Mouse (Mus musculus): ENCODE measurements around the gene Klhl7. TPM values are rescaled to one million over a fixed set of nuclear protein-coding genes. Genes with fewer than 3 reads are reported as not detected.

Klhl7 gene
- total and polyA plus RNA-seq, 3 experiments = 7.4 to 48.9 (median 47.7) TPM

DNA sequence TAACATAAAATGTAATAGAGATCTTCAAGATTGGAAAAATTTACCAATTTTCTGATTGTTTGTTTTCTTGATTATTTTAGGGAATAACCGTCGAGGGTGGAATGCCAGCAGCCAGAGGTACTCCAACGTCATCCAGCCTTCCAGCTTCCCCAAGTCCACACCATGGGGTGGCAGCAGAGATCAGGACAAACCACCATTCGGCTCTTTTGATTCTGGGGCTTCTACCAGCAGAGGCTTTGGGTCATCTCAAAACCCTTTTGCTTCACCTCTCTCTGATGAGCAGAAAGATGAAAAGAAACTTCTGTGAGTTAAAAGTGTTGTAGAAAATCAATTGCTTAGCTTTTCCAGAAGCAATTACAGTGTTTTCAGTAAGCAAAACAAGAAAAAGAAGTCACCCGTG lies 66.9 kb downstream of the Klhl7 start:
- no peak overlapping the region for H3K9ac ChIP-seq (ENCODE audit: low read depth, low read length)
- H3K79me2 ChIP-seq (replicated peaks; ENCODE audit: control insufficient read depth, insufficient read depth, low read length) = no peaks in the 10 kb centered on the region
- H3K4me3 ChIP-seq = no peak overlapping the region
- H3K27ac ChIP-seq = no peak overlapping the region
- 55% methylated on average over 5 of the region's 5 CpGs for WGBS
- TF ChIP-seq EP300 (IDR thresholded peaks at IDR 0.05; ENCODE audit: insufficient read depth, low read depth, low read length) (no peak), CTCF (IDR thresholded peaks at IDR 0.05) (peak; percentile 58)
- H3K4me1 ChIP-seq (ENCODE audit: control insufficient read depth, insufficient read depth, low read length) = peaks cover 4% of the 10 kb centered on the region
- intact Hi-C loops (cut with DNase I) = loop anchor here (5.0 kb wide), 1 partner anchor 305 kb away; no protein-coding TSS in a partner anchor
- H3K27me3 ChIP-seq (ENCODE audit: control insufficient read depth, insufficient read depth, low read length) = no peaks in the 10 kb centered on the region
- no peaks in the 10 kb centered on the region for H3K36me3 ChIP-seq (ENCODE audit: control insufficient read depth, insufficient read depth, low read length)
- no peak for DNase-seq

DNA sequence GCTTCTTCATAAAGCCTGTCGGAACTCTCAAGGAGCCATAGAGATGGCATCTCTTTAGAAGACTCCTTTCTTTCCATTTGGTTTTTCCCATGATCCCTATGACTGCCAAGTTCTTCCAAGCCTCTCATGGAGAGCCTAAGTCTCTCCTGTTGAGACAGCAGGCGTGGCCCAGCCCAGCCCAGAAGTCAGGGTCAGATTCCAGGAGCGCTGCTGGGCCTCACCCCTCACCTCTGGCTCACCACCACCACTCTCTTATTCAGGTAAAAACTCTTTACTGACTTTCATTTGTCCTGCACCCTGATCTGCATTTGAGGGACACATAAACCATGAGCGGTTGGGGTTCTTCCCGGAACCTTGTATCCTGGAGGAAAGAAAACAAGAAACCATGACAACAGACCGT lies 69.5 kb downstream of the Klhl7 start:
- no peak for DNase-seq
- no peaks in the 10 kb centered on the region for H3K79me2 ChIP-seq (replicated peaks; ENCODE audit: control insufficient read depth, insufficient read depth, low read length)
- no peaks in the 10 kb centered on the region for H3K36me3 ChIP-seq (ENCODE audit: control insufficient read depth, insufficient read depth, low read length)
- intact Hi-C loops (cut with DNase I) = loop anchor here (5.0 kb wide), 1 partner anchor 302 kb away; no protein-coding TSS in a partner anchor
- no peak overlapping the region for H3K9ac ChIP-seq (ENCODE audit: low read depth, low read length)
- H3K4me3 ChIP-seq = no peak overlapping the region
- peaks cover 2% of the 10 kb centered on the region; the same call in 1 of the 2 replicates for H3K4me1 ChIP-seq (ENCODE audit: control insufficient read depth, insufficient read depth, low read length)
- 91% methylated on average over 6 of the region's 6 CpGs for WGBS
- H3K27ac ChIP-seq = no peak overlapping the region
- no peaks in the 10 kb centered on the region for H3K27me3 ChIP-seq (ENCODE audit: control insufficient read depth, insufficient read depth, low read length)
- TF ChIP-seq EP300 (IDR thresholded peaks at IDR 0.05; ENCODE audit: insufficient read depth, low read depth, low read length) = no peak
- no peak for TF ChIP-seq CTCF (IDR thresholded peaks at IDR 0.05)
- no peak for TF ChIP-seq POLR2A (IDR thresholded peaks at IDR 0.05; ENCODE audit: insufficient read depth, low read depth, low read length)

- H3K9ac ChIP-seq (ENCODE audit: low read depth, low read length) = no peak overlapping the region
- no peaks in the 10 kb centered on the region for H3K4me1 ChIP-seq (ENCODE audit: control insufficient read depth, insufficient read depth, low read length)
- H3K27me3 ChIP-seq (ENCODE audit: control insufficient read depth, insufficient read depth, low read length) = no peaks in the 10 kb centered on the region
- no peak for TF ChIP-seq POLR2A (IDR thresholded peaks at IDR 0.05; ENCODE audit: insufficient read depth, low read depth, low read length)
- no peak for TF ChIP-seq CTCF (IDR thresholded peaks at IDR 0.05)
- no peak for TF ChIP-seq EP300 (IDR thresholded peaks at IDR 0.05; ENCODE audit: insufficient read depth, low read depth, low read length)
- no peak overlapping the region for H3K4me3 ChIP-seq
- no peaks in the 10 kb centered on the region for H3K36me3 ChIP-seq (ENCODE audit: control insufficient read depth, insufficient read depth, low read length)
- no peak for DNase-seq
- H3K27ac ChIP-seq = no peak overlapping the region
- intact Hi-C loops (cut with DNase I) = no loop called here
- H3K79me2 ChIP-seq (replicated peaks; ENCODE audit: control insufficient read depth, insufficient read depth, low read length) = no peaks in the 10 kb centered on the region
These were observed 71.7 kb downstream of the Klhl7 start for GRCm38 (mm10) chr5:24172092-24172491.

DNA sequence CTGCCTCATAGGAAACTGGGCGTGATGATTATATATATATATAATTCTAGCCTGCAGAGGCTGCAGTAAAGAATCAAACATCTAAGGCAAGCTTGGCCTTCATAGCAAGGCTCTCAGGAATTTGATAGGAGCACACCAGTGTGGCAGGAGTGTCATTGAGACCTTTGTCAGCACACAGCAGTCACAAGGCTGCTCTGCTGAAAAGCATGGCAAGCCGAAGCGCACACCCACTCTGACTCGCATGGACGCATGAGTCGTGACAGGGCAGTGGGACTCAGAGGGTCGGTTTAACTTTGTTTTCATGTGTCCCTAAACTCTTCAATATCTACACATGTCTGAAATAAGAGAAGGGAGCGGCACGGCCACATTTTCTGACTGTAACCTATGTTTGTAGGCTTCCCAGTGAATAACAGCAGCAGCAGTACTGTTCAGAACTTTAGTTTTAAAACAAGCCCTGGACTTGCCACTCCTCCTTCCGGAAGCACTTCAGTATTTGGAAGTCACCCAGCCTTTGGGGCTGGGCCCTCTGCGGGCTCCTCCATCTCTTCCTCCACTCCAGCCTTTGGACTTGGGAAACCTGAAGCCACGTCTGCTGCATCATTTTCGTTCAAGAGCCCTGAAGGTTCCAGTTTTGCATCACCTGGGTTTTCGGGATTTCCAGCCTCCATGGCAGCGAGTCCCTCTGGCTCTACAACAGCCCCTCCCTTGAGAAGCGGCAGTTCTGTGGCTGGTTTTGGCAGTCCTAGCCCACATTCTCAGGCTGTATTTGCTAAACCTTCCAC lies 81.3 kb downstream of the Klhl7 start:
- H3K27me3 ChIP-seq (ENCODE audit: control insufficient read depth, insufficient read depth, low read length) = no peaks in the 10 kb centered on the region
- H3K36me3 ChIP-seq (ENCODE audit: control insufficient read depth, insufficient read depth, low read length) = no peaks in the 10 kb centered on the region; the same call in 1 of the 2 replicates
- H3K27ac ChIP-seq = peak overlapping the region; percentile 46
- H3K4me3 ChIP-seq = no peak overlapping the region
- H3K79me2 ChIP-seq (replicated peaks; ENCODE audit: control insufficient read depth, insufficient read depth, low read length) = no peaks in the 10 kb centered on the region
- DNase-seq = peak; percentile 14 to 31
- intact Hi-C loops (cut with DNase I) = no loop called here
- 72% methylated on average over 16 of the region's 16 CpGs for WGBS
- H3K9ac ChIP-seq (ENCODE audit: low read depth, low read length) = no peak overlapping the region
- TF ChIP-seq EP300 (IDR thresholded peaks at IDR 0.05; ENCODE audit: insufficient read depth, low read depth, low read length) = no peak
- TF ChIP-seq CTCF (IDR thresholded peaks at IDR 0.05) = no peak
- no peak for TF ChIP-seq POLR2A (IDR thresholded peaks at IDR 0.05; ENCODE audit: insufficient read depth, low read depth, low read length)
- H3K4me1 ChIP-seq (ENCODE audit: control insufficient read depth, insufficient read depth, low read length) = no peaks in the 10 kb centered on the region

GRCm38 (mm10) chr5:24182296-24182734 lies 81.9 kb downstream of the Klhl7 start:
- H3K36me3 ChIP-seq (ENCODE audit: control insufficient read depth, insufficient read depth, low read length) = no peaks in the 10 kb centered on the region; the same call in 1 of the 2 replicates
- no peak for DNase-seq
- intact Hi-C loops (cut with DNase I) = no loop called here
- 68% methylated on average over 9 of the region's 9 CpGs for WGBS
- no peaks in the 10 kb centered on the region for H3K4me1 ChIP-seq (ENCODE audit: control insufficient read depth, insufficient read depth, low read length)
- peak overlapping the region; percentile 46; the same call in 1 of the 2 replicates for H3K27ac ChIP-seq
- H3K4me3 ChIP-seq = no peak overlapping the region
- TF ChIP-seq CTCF (IDR thresholded peaks at IDR 0.05) (no peak), EP300 (IDR thresholded peaks at IDR 0.05; ENCODE audit: insufficient read depth, low read depth, low read length) (no peak), POLR2A (IDR thresholded peaks at IDR 0.05; ENCODE audit: insufficient read depth, low read depth, low read length) (no peak)
- no peaks in the 10 kb centered on the region for H3K79me2 ChIP-seq (replicated peaks; ENCODE audit: control insufficient read depth, insufficient read depth, low read length)
- no peak overlapping the region for H3K9ac ChIP-seq (ENCODE audit: low read depth, low read length)
- H3K27me3 ChIP-seq (ENCODE audit: control insufficient read depth, insufficient read depth, low read length) = no peaks in the 10 kb centered on the region

DNA sequence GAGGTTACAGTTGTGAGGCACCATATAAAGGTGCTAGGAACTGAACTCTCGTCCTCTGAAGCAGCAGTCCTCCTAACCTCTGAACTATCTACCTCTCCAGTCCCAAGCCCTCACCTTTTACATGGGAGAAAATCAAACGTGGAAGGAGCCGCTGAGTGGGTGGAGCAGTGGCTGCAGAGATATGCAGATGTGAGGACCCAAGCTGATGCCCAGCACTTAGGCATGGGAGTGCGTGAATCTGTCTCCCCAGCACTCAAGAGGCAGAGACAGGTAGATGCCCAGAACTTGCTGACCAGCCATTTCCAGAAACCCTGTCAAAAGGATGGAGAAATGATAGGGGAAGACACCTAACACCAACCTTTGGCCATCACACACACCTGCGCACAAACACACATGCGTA lies 82.7 kb downstream of the Klhl7 start:
- H3K4me3 ChIP-seq = no peak overlapping the region
- no peaks in the 10 kb centered on the region for H3K27me3 ChIP-seq (ENCODE audit: control insufficient read depth, insufficient read depth, low read length)
- H3K36me3 ChIP-seq (ENCODE audit: control insufficient read depth, insufficient read depth, low read length) = no peaks in the 10 kb centered on the region; the same call in 1 of the 2 replicates
- no peak overlapping the region for H3K9ac ChIP-seq (ENCODE audit: low read depth, low read length)
- intact Hi-C loops (cut with DNase I) = no loop called here
- no peak overlapping the region for H3K27ac ChIP-seq
- TF ChIP-seq EP300 (IDR thresholded peaks at IDR 0.05; ENCODE audit: insufficient read depth, low read depth, low read length) (no peak), POLR2A (IDR thresholded peaks at IDR 0.05; ENCODE audit: insufficient read depth, low read depth, low read length) (no peak)
- no peak for DNase-seq
- 85% methylated on average over 6 of the region's 6 CpGs for WGBS
- H3K4me1 ChIP-seq (ENCODE audit: control insufficient read depth, insufficient read depth, low read length) = no peaks in the 10 kb centered on the region
- no peaks in the 10 kb centered on the region for H3K79me2 ChIP-seq (replicated peaks; ENCODE audit: control insufficient read depth, insufficient read depth, low read length)

Data from heart, adult 2 months (tissue).